Mouse (Mus musculus) adrenal gland, postnatal 10 days (tissue): ENCODE measurements around the gene Hephl1. TPM values are rescaled to one million over a fixed set of nuclear protein-coding genes. Genes with fewer than 3 reads are reported as not detected.

Experiments used
- DNase-seq: peaks from one replicate; pipeline ENCODE4 v3.0.0; 2021; ENCODE audit warnings: mixed read lengths
- total RNA-seq, 2 experiments: library from RNA; stranded (reverse); gene quantifications; 2 replicates each; pipeline ENCODE4 v1.2.3; 2021

Hephl1 gene
- total RNA-seq, 2 experiments from 2014 or later: 0.15 TPM

- no peak for DNase-seq
These were observed 51.9 kb downstream of the Hephl1 start for GRCm38 (mm10) chr9:15060026-15060425.

GRCm38 (mm10) chr9:15045740-15046139 is 66.2 kb downstream of the Hephl1 start:
- no peak for DNase-seq

GRCm38 (mm10) chr9:15045084-15045669 is 66.7 kb downstream of the Hephl1 start, which contains the start of gene Panx1:
Gene Panx1, minus strand, starts transcription at chr9:15045478.
- peak; percentile 76 for DNase-seq

- DNase-seq: no peak
These were observed 67.4 kb downstream of the Hephl1 start for GRCm38 (mm10) chr9:15044391-15045083.

GRCm38 (mm10) chr9:15041556-15041955 is 70.4 kb downstream of the Hephl1 start:
- no peak for DNase-seq

- DNase-seq: no peak
These were observed 72.1 kb downstream of the Hephl1 start for GRCm38 (mm10) chr9:15039848-15040247.

- no peak for DNase-seq
These were observed 74.2 kb downstream of the Hephl1 start for GRCm38 (mm10) chr9:15037704-15038103.

- DNase-seq: no peak
These were observed 74.7 kb downstream of the Hephl1 start for GRCm38 (mm10) chr9:15037237-15037636.

GRCm38 (mm10) chr9:15036807-15037206 is 75.1 kb downstream of the Hephl1 start:
- no peak for DNase-seq

GRCm38 (mm10) chr9:15036405-15036804 is 75.5 kb downstream of the Hephl1 start:
- no peak for DNase-seq

GRCm38 (mm10) chr9:15035979-15036378 is 75.9 kb downstream of the Hephl1 start:
- DNase-seq: no peak

- DNase-seq: peak; percentile 43
These were observed 77.2 kb downstream of the Hephl1 start for GRCm38 (mm10) chr9:15034546-15035273.

- peak; percentile 57 for DNase-seq
These were observed 78.2 kb downstream of the Hephl1 start for GRCm38 (mm10) chr9:15033568-15034160.

GRCm38 (mm10) chr9:15032797-15033196 is 79.1 kb downstream of the Hephl1 start:
- no peak for DNase-seq

- DNase-seq: peak; percentile 79
These were observed 81.1 kb downstream of the Hephl1 start for GRCm38 (mm10) chr9:15030771-15031170.

- DNase-seq: peak; percentile 80
These were observed 82.7 kb downstream of the Hephl1 start for GRCm38 (mm10) chr9:15029025-15029727.

GRCm38 (mm10) chr9:15027725-15028124 is 84.2 kb downstream of the Hephl1 start:
- peak; percentile 25 for DNase-seq

GRCm38 (mm10) chr9:15023049-15023448 is 88.9 kb downstream of the Hephl1 start:
- no peak for DNase-seq

- no peak for DNase-seq
These were observed 90.8 kb downstream of the Hephl1 start for GRCm38 (mm10) chr9:15021156-15021555.

- DNase-seq: no peak
These were observed 91.3 kb downstream of the Hephl1 start for GRCm38 (mm10) chr9:15020561-15021080.

GRCm38 (mm10) chr9:15018756-15019131 is 93.2 kb downstream of the Hephl1 start:
- no peak for DNase-seq
